Mouse (Mus musculus) c-Kit-positive CD71-negative TER-119-negative erythroid progenitor cells, embryonic 14.5 days (primary cell): ENCODE measurements around the gene Tbc1d16.

Experiments
- DNase-seq: peaks from one replicate; pipeline ENCODE4 v3.0.0-alpha.2; 2013; ENCODE audit warnings: low read depth

The Tbc1d16 gene

DNA sequence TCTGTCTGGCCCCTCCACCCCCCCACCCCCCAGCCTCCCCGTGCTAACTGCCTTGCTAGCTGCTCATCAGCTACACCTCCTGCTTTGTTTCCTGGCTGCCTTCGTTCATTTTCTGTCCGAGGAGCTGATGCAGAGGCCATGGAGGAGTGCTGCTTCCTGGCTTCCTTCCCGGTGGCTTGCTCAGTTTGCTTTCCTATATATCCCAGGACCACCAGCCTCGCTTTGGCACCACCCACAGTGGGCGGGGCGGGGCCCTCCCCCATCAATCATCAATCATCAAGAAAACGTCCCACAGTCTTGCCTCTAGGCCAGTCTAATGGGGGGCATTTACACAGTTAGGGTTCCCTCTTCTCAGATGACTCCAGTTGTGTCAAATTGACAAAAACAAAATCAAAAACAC, 8.1 kb upstream of the Tbc1d16 start:
- no peak for DNase-seq

DNA sequence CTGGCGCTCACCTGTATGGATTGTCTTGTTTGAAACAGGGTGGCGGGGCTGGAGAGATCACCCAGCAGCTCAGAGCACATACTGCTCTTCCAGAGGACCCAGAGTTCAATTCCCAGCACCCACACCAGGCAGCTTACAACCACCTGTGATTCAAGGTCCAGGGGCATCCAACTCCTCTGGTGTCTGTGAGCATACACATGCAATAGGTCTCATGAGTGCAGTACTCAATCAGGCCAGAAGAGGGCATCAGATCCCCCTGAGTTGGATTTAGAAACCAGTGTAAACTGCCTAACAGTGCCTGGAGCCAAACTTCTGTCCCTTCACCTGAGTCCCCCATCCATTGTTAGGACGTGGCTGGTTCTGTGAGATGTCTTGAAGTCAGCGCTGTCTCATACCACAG, 7.3 kb upstream of the Tbc1d16 start:
- peak; percentile 77 for DNase-seq

DNA sequence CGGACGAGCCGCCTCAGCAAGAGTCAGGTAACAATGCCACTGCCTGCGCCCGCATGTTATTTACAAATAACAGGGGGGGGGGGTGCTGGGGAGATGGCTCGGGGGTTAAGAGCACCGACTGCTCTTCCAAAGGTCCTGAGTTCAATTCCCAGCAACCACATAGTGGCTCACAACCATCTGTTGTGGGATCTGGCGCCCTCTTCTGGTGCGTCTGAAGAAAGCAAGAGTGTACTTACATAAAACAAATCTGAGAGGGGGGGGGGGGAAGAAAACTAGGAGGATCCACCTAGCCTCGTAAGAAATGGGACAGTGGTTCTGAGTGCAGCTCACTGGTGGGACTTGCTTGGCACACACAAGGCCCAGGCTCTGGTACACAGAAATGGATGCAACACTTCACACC, 6.5 kb upstream of the Tbc1d16 start:
- DNase-seq, result no peak

DNA sequence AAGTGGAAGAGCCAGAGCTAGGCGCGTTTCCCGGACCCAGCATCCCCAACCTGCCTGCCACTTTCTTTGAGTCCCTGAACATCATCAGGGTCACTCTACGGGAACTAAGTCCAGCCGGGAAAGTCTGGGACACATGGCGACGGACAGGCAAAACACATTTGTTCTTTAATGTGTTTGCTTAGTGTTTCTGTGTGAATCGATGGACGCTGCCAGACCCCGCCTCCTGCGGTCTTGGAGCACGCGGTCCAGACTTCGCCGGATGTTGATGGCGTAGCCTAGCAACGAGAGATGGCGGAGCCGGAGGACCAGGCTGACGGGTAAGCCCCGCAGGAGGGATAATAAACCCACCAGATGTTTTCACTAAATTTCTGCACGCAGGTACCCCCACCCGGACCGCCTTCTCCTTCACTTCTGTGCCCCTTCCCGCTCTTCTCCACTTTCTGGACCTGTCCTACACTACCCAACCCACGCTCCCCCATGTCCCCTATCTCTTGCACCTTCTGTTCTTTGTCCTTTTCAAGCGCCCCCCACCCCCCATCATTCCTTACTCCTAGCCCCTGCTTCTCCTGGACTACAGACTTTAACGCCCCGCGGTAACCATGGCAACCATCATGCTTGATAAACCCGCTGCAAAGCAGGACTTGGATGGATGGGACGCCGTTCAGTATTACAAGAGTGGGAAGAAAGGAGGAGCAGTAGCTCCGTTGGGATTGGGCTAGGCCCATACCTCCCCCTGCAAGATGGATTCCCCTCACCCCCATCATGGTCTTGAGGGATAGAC, 737 bp upstream of the Tbc1d16 start:
- DNase-seq, result no peak

DNA sequence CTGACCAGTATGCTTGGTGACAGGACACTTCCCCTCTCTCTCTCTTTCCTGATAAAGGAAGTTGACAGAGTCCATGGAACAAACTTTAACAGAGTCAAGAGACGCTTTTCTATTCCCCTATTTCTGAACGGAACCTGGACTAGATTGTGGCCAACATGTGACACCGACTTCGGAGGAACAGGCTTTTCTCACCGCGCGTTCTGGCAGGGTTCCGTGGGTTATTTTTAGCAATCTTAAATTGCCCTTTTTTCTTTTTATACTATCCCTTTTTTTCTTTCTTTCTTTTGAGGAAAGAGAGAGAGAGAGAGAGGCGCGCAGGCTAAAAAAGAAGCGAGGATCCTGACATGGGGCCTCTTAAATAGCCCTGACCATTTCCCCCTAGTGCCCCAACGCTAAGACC, 708 bp downstream of the Tbc1d16 start:
- DNase-seq, result no peak

DNA sequence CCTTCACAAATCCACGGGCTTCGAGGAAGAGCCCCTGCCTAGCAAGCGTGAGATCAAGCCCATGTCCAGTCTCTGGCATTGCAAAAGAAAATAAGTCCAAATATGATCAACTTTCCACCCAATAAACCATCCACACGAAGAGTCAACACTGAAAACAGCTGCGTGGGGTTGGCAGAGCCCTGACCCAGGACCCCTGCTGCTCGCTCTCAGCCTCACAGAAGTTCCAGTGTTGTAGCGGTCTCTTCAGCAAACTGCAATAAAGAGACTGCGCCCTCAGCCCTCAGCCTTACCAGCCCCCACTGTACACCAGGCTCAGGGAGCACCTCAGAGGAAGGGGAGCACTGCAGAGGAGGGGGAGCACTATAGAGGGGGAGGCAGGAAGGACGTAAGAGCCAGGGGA, 2.7 kb downstream of the Tbc1d16 start:
- DNase-seq, result no peak

DNA sequence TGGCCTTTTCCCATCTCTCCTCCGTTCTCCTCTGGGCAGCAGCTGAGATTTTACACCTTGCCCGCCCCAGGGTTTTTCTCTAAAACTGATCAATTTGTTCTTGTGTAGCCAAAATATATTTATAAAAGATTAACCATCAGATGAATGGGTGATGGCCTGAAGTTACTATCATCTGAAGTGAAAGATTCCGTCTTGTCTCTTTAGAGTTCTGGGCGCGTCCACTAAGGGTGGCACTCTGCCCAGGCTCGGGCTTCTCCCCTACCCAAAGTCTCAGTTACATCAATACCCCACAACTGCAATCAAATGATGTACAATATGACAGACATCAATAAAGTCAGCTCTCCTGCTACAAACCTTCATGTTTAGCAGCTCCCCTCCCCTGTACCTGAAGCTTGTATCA, 3.4 kb downstream of the Tbc1d16 start:
- no peak for DNase-seq

DNA sequence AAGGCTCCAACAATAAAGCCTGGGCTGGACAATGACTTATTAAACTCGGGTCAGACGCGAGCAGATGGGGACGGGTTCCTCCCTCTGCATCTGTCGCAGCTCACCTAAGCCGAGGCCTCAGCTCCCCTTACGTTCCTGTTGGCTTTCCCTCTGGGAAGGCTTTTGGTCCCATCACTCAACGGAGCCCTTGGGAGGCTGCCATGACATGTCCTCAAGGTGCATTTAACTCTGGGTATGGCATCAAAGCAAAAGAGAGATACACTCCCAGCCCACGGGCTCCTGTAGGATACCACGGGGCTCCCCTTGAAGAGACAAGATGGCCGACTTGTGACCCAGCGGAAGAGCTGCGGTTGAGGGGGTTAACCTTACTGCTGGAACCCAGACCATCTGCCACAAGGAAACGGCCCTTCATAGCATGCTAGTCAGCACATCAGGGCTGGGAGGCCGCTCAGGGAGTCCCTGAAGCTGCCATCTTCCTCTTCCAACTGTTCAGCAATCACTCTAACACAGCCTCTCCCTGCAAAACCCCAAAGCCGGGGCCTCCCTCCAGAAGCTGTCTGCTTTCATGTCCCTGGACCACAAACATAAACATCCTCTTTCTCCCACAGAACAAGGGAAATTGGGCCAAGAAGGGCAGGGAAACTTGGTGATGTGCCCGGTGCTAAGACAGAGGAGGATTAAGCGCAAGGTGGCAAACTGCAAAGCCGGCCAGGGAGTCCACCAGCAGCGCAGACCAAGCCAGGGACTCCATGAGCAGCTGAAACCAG, 5.0 kb downstream of the Tbc1d16 start:
- no peak for DNase-seq

DNA sequence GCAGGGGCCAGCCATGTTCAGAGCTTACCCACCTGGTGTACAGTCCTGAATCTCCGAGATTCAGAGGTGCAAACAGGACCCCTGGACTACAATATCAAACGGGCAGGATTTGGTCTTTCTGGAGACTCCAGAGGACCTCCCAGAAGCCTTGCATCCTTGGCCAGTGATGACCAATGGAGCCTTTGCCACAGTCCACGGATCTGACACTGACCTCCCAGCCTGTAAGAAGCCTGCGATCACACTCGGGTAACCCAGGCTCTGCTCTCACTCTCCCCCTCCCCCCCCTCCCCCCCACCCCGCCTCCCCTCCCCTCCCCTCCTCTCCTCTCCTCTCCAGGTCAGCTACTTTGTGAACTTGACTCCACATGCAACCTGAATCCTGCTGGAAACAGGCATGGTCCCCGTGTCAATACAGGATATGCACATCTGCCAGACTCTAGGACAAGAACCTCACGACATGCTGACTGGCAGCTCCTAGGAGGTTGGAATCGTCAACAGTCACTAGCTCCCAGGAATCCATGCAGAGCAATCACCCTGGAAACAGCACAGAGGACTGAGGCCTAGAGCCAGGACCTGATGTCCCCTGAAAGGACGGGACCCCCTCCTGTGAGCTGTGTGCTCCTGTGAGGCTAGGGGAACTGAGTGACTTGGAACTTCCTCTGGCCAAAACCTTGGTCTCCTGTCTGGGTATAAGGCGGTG, 6.3 kb downstream of the Tbc1d16 start:
- DNase-seq, result no peak

DNA sequence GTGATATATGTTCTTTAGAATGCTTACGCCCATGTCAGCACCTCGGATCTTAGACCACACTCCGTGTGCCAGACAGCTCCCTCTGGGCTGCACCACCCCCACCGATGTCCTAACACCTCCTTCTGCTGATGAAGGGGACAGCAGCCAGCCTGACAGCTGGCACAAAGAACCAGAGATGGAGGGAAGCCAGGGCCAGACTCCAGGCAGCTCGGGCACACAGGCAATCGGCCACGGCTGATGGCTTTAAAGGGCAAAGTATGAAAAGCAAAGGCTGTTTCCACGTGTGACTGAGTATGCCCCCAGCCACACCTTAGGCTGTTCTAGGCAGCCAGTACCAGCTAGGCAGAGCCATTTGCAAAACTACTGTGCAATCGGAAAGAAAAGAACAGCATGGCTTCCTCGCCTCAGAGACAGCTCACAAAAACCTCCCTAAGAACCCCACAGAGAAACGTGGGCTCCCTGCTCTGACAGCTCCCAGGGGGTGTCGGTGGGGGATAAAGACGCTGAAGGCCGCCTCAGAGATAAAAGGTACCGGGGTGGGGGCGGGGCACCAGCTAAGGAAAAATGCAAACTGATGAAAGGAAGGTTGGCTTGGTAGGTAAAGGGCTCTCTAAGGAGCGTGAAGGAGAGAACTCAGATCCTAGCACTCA, 8.4 kb downstream of the Tbc1d16 start:
- DNase-seq, result no peak

DNA sequence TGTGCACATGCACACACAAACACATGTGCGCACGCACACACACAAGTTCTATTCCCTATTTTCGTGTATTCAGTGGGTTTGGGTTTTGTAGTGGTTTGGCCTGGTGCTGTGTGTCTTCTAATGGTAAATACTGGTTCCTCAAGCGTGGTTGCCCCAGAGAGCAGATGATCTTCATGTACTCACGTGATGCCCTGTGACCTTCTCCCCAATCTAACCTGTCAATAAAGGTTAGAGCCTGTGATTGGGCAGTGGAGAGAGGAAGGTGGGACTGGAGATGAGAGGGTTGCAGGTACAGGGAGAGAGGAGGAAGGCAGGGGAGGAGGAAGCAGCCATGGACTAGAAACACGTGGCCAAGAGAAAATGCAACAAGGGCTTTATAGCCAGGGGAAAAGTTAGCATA, 10.4 kb downstream of the Tbc1d16 start:
- no peak for DNase-seq

DNA sequence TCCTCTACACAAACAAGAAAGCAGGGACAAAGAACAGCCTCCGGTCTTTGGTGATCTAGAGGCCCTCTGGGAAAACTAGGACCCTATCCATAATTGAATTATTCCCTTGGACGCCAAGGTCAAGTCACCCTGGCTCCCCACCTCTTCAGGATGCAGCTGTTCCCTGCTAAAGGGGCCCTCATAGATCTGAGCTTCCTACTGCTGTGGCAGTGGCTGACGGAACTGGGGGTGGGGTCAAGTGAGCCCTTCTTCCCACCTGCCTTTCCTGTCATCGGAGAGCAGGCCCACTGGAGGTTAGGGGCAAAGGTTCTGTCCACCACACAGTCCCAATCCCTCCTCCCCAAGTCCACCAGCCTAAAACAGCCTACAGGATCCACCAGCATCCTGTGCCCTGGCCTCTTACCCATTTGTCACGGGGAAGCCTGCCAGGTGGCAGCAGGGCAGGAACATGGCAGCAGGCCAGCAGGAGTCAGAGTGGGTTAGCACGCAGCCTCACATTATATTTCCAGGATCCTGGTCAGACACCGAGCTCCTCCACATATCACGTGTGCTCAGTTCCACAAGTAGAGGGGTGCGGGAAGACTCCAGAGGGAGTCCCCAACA, 12.3 kb downstream of the Tbc1d16 start:
- DNase-seq, result no peak

DNA sequence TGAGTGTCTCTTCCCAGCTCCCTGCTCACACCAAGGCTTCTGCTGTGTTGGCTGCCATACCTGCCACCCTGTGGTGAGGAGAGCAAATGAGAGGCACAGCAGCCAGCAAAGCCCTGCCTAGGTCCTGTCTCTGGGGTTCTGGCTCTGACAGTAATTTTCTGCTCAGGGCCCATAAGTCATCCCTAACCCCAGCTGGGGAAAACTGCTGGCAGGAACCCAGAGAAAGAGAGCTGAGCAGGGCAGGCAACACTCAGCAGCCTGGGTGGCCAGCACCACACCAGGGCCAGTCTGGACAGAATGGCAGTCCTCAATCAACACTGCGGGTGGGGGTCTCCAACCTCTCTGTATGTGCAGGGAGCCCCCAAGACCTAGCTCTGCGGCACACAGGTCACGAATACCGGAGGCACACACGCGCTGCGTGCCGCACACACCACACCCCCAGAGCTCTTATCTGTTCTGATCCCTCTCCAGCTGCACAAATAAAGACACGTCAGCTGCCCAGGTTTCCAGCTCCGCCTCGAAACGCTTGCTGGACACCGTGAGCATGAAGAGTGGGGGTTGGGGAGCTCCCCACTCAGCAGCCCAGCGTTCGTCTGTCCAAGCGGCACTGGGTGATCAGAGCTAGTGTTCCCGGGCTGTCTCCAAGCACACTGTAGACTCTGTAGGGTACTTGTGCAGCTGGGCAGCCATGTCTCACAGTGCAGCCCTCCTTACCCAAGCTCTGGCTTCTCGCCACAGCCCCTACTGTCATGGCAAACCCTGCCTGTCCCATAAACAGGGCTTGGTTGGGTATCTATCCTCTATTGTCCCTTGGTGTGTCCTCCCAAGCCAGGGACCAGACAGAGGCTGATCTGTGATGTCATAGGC, 13.0 kb downstream of the Tbc1d16 start:
- DNase-seq, result no peak

DNA sequence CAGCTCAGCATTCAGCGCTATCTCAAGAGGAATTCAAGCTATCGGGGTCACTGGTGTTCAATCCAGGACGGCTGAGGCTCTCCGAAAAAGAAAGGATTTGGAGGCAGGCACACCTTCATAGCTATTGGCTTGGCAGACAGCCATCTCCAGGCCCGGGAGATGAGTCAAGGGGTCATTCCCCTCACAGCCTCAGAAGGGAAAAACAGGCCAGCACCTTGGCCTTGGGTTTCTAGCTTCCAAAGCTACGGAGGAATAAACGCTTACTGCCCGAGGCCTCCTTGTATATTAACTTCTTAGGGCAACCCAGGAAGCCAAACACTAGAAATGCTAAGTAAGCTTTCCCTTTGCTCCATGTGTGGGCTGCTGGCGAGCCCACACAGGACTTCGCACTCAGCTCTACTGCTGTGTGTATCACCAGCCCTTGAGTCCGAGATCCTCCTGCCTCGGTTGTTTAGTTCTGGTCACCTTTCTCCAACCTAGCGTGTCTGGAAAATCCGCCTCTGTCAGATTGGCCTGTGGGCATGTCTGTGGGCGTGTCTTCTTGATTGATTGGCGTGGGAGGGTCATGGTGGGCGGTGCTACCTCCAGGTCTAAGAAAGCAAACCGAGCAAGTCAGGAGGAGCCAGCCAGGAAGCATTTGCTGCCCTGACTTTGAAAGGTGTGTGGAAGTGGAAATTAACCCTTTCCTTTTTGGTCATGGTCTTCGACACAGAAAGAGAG, 15.0 kb downstream of the Tbc1d16 start:
- no peak for DNase-seq

DNA sequence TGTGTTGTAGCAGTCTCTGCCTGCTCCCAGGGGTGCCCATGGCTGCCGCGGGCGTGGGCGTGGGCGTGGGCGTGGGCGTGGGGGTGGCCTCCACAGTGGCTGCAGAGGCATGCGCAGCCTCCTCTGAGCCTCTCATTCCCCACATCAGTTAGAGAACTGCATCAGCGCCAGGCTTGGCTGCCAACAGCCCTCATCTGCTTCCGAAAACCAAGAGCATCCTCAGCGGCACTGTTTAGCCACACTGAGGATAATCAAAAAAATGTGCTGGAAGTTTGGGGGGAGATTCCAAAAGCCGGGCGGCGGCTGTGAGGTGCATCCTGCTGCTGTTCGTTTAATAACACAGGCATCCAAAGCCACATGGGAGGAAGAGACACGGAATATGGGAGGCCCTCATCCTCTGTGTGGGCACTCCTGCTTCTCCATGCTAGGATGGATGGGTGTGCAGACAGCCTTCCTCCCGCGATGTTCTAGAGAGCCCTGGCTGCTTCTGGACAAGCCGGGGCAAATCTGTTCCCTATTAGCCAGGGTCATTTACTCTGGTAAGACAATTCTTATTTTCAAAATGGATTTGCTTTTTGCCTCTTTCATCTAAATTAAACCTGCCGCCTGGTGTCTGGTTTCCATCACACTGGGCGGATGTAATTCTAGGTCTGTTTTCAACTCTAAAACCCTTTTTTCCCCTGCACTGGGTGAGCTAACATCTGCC, 16.5 kb downstream of the Tbc1d16 start:
- DNase-seq, result no peak

DNA sequence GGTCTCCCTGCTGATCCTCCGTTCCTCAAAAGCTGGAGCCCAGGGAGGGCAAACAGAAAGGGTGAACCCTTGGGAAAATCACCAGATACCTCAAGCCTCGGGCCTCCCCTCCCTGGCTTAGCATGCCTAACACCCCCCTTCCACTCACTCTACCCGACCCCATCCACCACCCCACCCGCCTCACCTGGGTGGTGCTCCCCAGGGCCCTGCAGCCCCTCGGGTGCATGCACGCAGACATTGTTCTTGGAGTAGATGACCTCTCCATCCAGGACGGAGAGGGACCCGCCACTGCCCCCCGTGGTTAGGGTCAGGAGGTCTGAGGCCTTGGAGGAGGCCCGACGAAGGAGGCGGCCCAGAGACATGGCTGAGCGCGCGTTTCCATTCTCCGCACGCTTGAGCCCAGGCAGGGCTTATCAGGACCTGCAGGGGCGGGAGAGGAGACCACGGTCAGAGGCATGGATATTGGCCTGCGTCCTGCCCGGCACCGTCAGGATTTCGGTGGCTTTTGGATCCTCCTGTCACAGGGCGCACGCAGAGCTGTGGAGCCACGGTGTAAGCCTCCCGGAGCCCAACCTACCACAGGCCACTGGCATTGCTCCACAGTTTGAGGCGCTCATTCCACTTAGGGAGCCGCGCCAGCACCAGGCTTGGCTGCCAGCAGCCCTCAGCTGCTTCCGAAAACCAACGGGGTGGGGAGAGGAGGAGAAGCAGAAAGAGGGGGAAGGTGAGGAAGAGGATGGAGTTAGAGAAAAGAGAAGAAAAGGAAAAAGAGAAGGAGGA, 17.8 kb downstream of the Tbc1d16 start:
- DNase-seq, result no peak

DNA sequence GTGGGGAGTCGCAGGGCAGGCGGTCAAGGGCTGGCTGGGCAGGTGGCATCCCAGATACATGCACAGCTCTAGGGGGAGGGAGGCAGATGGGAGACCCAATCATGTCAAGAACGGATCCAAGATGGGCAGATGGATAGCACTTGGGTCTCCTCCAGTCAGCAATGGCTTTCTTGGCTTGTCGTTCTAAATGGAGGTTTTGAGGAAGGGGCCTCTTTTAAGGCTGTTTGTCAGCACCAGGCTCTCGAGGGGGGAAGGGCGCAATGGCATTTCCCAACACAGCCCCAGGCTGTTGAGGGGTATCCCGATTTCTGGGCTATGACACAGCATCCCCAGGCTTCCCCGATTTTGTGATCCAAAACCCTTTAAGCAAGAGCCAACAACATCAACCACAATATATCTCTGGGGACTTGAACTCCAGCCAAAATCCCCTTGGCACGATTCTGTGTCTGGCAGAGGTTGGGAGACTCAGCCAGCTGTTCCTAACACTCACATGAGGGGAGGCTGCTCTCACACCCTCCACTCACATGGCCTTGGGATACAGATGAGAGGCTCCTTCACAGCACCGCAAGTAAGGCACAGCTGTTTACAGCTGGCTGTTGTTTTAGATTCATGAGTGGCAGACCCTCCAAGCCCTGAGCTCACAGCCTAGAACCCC, 18.8 kb downstream of the Tbc1d16 start:
- no peak for DNase-seq

DNA sequence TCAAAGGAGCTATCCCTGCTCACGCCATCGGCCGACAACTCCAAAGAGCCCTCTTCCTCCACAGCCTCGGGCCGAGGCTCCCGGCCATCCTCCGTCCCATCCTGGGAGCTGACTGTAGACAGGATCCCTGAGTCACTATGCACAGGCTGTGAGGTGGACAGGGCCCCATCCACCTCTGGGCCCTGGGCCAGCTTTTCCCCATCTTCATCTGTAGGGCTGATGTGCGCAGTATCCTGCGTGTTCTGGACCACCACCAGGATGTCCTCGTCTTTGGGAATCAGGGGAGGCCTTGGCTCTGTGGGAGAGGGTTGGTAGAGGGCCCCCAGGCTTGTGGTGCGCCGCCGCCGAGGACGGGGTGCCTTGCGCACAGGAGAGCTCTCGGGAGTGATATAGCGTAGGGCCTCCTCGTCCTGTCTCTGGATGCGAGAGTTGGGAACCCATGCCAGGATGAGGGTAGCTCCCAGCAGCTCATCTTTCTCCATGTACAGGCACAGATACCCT, 19.4 kb downstream of the Tbc1d16 start:
- DNase-seq, result no peak
